Mouse (Mus musculus) spleen, postnatal 14 days (tissue): ENCODE measurements at regions not wholly inside any gene's neighbourhood (a gene's known extent, or its start where the extent isn't known, plus 50 kb on each side); places are given as distances from the start of the nearest gene placed in this dataset.

Experiments
- DNase-seq, 2 experiments: peaks; one replicate each; pipeline ENCODE4 v3.0.0; 2021 to 2022; ENCODE audit warnings: low spot score in 2 of 2

- no peak for DNase-seq
Measured at GRCm38 (mm10) chr1:73116526-73116925, 100.8 kb upstream of the Tnp1 start.

GRCm38 (mm10) chr1:73115854-73116253, 100.1 kb upstream of the Tnp1 start:
- no peak for DNase-seq

DNA sequence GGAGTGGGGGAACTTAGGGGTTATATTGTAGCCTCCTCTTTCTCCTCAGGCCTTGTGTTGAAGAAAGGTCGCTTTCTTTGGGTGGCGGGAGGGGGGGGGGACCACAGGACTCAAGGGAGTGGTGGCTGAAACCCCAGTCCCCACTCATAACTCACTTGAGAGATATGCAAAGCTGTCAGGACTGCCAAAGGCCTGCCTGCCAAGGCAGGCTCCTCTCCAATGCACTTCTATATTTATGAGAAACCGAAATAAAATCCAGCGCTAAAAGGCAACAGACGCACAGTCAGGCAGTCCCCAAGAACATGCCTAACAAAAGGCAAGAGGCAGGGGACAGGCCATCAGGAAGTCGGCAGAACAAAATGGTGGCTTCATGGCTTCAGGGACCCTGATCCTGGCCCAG, 97.4 kb upstream of the Tnp1 start:
- DNase-seq = no peak

GRCm38 (mm10) chr1:73112711-73113110, 97.0 kb upstream of the Tnp1 start:
- no peak for DNase-seq

- DNase-seq = no peak
Measured at GRCm38 (mm10) chr1:73111911-73112310, 96.2 kb upstream of the Tnp1 start.

GRCm38 (mm10) chr1:73105856-73106463, 90.3 kb upstream of the Tnp1 start:
- DNase-seq = no peak

DNA sequence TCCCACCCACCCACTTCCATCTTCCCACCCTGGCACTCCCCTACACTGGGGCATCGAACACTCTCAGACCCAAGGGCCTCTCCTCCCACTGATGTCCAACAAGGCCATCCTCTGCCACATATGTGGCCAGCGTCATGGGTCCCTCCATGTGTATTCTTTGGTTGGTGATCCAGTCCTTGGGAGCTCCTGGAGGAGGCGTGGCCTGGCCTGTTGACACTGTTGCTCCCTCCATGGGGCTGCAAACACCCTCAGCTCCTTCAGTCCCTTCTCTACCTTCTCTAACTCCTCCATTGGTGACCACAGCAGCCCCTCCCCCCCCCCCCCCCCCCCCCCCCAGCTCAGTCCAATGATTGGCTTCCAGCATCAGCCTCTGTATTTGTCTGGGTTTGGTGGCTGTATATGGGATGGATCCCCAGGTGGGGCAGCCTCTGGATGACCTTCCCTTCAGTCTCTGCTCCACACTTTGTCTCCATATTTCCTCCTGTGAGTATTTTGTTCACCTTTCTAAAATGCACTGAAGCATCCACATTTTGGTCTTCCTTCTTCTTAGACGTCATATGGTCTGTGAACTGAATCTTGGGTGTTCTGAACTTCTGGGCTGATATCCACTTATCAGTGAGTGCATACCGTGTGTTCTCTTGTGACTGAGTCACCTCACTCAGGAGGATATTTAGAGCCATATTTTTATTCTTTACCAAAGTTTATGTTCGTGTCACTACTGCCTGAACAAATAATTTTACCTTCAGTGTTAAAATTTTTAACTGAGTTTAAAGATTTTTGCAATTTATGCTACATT, 82.1 kb upstream of the Tnp1 start:
- no peak for DNase-seq

GRCm38 (mm10) chr1:73089636-73090035, 73.9 kb upstream of the Tnp1 start:
- DNase-seq = no peak

GRCm38 (mm10) chr1:73088494-73088893, 72.8 kb upstream of the Tnp1 start:
- DNase-seq = no peak

GRCm38 (mm10) chr1:73084946-73085345, 69.2 kb upstream of the Tnp1 start:
- DNase-seq = no peak

- no peak for DNase-seq
Measured at GRCm38 (mm10) chr1:73083396-73083795, 67.7 kb upstream of the Tnp1 start.

GRCm38 (mm10) chr1:73079518-73079917, 63.8 kb upstream of the Tnp1 start:
- no peak for DNase-seq

DNA sequence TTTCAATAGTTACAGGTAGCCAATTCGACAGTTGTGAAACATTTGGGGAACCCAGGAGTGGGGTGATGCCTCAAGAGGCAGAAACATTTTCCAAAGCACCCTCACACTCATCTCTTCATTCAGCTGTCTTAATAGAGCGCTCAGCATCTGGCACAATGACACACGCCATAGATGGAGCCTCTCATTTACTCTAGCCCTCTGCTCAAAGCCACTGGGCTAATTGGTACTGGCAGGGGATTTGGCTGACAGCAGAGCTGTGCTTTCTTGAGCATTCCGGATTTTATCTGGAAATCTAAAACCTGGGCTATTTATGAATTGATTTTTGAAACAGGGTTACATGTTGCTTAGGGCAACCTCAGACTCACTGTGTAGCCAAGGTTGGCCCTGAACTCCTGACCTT, 61.4 kb upstream of the Tnp1 start:
- DNase-seq = no peak

DNA sequence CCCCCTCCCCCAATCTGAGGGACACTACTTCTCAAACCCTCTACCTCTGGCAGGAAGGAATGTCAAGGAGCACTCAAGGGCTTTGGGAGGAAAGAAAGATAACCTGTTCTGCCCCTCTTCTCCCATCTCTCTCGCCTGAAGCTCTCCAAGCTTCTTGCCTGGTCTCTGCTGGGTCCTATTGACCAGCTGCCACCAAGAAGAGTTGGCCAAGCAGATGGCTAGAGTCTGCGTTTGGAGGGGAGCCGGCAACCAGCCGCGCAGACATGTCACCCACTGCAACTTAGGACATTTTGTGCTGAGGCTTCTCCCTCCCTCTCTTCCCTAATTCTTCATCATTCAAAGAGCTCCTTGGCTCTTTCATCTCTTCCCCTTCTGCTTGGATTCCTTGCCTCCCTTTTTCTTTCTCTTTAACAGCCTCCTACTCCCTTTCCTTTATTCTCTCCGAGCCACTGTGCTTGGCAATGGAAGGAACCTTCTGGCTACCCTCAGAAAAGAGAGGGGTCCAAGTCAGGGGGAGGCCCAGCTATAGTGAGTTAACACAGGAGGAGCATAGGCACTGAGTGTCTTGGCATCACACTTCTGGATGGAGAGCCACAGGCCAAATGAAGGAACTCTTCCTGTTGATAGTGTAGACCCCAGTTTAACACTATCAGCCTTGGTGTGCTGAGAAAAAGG, 60.1 kb upstream of the Tnp1 start:
- no peak for DNase-seq

- no peak for DNase-seq
Measured at GRCm38 (mm10) chr1:73075159-73075558, 59.5 kb upstream of the Tnp1 start.

DNA sequence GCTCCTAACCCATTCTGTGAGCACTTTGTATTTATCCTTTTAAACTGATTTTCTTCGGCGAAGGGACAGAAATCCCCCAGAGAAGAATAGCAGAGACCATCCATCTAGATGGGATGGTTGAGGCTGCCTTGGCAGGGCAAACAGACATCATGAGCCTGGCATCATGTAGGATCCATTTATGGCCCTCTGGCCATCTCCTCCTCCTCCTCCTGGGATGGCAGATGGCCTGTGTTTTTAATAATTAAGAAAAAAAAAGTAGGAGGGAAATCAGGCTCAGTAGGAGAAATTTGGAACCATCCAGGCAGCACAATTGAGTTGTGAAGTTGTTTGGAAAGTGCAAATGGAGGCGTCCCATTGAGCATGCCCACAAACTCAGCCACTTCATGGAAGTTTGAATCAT, 58.8 kb upstream of the Tnp1 start:
- no peak for DNase-seq

- DNase-seq = no peak
Measured at GRCm38 (mm10) chr1:73072237-73072904, 56.7 kb upstream of the Tnp1 start.

DNA sequence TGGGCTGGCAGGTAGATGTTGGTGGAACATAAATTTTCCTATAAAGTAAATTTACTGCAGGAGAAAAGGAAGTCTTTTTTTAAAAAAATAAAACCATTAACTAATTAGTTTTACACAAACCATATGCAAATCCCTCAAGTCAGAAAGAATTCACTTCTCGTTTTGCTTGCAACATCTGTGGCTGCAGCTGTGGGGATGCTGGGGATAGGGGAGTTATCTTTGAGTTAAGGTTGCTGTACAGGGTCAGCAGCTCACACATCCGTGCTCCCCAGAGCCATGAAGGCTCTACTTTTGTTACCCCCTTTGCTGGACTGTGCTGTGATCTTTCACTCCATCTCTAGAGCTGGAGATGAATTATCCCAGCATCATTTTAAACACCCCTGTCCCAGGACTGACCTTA, 54.4 kb upstream of the Tnp1 start:
- no peak for DNase-seq
